Mouse (Mus musculus): ENCODE results near the gene Bcas3. TPM values are rescaled to one million over a fixed set of nuclear protein-coding genes. Genes with fewer than 3 reads are reported as not detected.

The Bcas3 gene
- polyA plus RNA-seq, 1 experiment from 2014 or later: 26.0 TPM

DNA sequence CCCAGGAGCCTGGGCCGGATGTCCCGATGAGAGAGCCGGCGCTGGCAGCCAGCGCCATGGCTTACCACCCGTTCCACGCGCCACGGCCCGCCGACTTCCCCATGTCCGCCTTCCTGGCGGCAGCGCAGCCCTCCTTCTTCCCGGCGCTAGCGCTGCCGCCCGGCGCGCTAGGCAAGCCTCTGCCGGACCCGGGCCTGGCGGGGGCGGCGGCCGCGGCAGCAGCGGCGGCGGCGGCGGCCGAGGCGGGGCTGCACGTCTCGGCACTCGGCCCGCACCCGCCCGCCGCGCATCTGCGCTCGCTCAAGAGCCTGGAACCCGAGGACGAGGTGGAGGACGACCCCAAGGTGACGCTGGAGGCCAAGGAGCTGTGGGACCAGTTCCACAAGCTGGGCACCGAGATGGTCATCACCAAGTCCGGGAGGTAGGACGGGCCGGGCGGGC lies 480.1 kb downstream of the Bcas3 start:
- Histone ChIP-seq H3K9me3 (ENCODE audit: low read length) (no peaks in the 10 kb centered on the region), H3K36me3 (ENCODE audit: insufficient read depth, low read length) (peaks cover 20% of the 10 kb centered on the region), H3K4me2 (replicated peaks; ENCODE audit: low read depth, low read length) (peak overlapping the region; percentile 80), H3K4me1 (ENCODE audit: insufficient read depth, low read depth, low read length) (peaks cover 12% of the 10 kb centered on the region), H3K9ac (replicated peaks; ENCODE audit: low read depth) (peak overlapping the region; percentile 84), H3K27ac (ENCODE audit: low read length) (peak overlapping the region; percentile 97), H3K4me3 (ENCODE audit: low read depth, low read length) (peak overlapping the region; percentile 63), H3K27me3 (replicated peaks; ENCODE audit: insufficient read depth, low read length) (peaks cover 29% of the 10 kb centered on the region)
- DNase-seq (ENCODE audit: low spot score): peak; percentile 59
- under 1% methylated on average over 15 of the region's 54 CpGs for WGBS
- 0 out of 2 replicates have a peak, but pooled peaks have one; percentile 1 for ATAC-seq
- TF ChIP-seq EP300 (IDR thresholded peaks at IDR 0.05) (no peak), CTCF (IDR thresholded peaks at IDR 0.05) (no peak)

DNA sequence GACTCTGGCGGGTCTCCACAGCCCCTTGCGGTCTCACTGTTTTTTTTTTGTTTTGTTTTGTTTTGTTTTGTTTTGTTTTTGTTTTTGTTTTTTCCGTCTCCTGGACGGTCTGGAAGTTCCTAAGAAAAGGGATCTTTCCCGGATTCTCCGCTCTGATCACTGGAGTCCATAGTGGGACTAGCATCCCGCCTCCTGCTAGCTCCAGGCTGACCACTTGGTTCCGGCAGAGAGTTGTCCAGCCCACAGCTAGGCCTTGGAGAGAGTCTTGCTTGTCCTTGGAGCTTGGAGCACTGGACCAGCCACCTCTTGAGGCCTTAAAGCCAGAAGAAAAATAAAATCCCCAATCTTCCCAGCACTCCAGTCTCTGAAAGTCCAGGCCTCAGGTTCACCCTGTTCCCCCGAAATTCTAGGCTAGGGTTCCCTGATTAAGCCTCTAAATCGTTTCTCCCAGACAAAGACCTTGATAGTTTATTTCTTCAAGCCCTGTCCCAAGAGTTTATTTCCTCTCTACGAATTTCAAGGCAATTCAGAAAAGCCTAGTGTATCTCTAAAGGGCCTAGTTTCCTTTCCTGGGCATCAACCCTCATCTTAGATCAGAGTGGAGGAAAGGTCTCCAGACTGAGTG lies 480.9 kb downstream of the Bcas3 start:
- 21% methylated on average over 11 of the region's 11 CpGs for WGBS
- DNase-seq (ENCODE audit: low spot score) (no peak), ATAC-seq (no peak)
- Histone ChIP-seq H3K9me3 (ENCODE audit: low read length) (no peaks in the 10 kb centered on the region), H3K4me2 (replicated peaks; ENCODE audit: low read depth, low read length) (peak overlapping the region; percentile 80), H3K9ac (replicated peaks; ENCODE audit: low read depth) (peak overlapping the region; percentile 84), H3K36me3 (ENCODE audit: insufficient read depth, low read length) (peaks cover 20% of the 10 kb centered on the region), H3K4me1 (ENCODE audit: insufficient read depth, low read depth, low read length) (peaks cover 12% of the 10 kb centered on the region), H3K4me3 (ENCODE audit: low read depth, low read length) (peak overlapping the region; percentile 63), H3K27me3 (replicated peaks; ENCODE audit: insufficient read depth, low read length) (peaks cover 31% of the 10 kb centered on the region), H3K27ac (ENCODE audit: low read length) (peak overlapping the region; percentile 97)
- TF ChIP-seq CTCF (IDR thresholded peaks at IDR 0.05) (no peak), EP300 (IDR thresholded peaks at IDR 0.05) (no peak)

DNA sequence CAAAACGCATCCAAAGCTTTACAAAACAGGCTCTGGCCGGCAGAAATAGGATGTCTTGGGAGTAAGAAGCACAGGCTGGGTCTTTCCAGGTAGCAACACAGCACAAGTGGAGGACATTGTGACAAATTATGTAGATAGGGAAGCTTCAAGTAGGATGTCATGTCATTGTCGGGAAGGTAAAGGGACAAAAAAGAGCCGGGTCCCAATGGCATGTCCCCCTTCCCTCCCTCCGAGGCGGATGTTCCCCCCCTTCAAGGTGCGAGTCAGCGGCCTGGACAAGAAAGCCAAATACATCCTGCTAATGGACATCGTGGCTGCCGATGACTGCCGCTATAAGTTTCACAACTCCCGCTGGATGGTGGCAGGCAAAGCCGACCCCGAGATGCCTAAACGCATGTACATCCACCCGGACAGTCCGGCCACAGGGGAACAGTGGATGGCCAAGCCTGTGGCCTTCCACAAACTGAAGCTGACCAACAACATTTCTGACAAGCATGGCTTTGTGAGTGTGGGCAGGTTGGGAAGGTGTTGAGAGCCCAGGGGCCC lies 481.5 kb downstream of the Bcas3 start:
- H3K9ac ChIP-seq (replicated peaks; ENCODE audit: low read depth): peak overlapping the region; percentile 84
- 30% methylated on average over 17 of the region's 17 CpGs for WGBS
- TF ChIP-seq CTCF (IDR thresholded peaks at IDR 0.05): no peak
- TF ChIP-seq EP300 (IDR thresholded peaks at IDR 0.05): no peak
- H3K27ac ChIP-seq (ENCODE audit: low read length): peak overlapping the region; percentile 97
- peaks cover 34% of the 10 kb centered on the region for H3K27me3 ChIP-seq (replicated peaks; ENCODE audit: insufficient read depth, low read length)
- DNase-seq (ENCODE audit: low spot score) (no peak), ATAC-seq (no peak)
- H3K4me2 ChIP-seq (replicated peaks; ENCODE audit: low read depth, low read length): peak overlapping the region; percentile 80
- peak overlapping the region; percentile 63 for H3K4me3 ChIP-seq (ENCODE audit: low read depth, low read length)
- peaks cover 20% of the 10 kb centered on the region for H3K36me3 ChIP-seq (ENCODE audit: insufficient read depth, low read length)
- H3K9me3 ChIP-seq (ENCODE audit: low read length): no peaks in the 10 kb centered on the region
- peaks cover 12% of the 10 kb centered on the region for H3K4me1 ChIP-seq (ENCODE audit: insufficient read depth, low read depth, low read length)

DNA sequence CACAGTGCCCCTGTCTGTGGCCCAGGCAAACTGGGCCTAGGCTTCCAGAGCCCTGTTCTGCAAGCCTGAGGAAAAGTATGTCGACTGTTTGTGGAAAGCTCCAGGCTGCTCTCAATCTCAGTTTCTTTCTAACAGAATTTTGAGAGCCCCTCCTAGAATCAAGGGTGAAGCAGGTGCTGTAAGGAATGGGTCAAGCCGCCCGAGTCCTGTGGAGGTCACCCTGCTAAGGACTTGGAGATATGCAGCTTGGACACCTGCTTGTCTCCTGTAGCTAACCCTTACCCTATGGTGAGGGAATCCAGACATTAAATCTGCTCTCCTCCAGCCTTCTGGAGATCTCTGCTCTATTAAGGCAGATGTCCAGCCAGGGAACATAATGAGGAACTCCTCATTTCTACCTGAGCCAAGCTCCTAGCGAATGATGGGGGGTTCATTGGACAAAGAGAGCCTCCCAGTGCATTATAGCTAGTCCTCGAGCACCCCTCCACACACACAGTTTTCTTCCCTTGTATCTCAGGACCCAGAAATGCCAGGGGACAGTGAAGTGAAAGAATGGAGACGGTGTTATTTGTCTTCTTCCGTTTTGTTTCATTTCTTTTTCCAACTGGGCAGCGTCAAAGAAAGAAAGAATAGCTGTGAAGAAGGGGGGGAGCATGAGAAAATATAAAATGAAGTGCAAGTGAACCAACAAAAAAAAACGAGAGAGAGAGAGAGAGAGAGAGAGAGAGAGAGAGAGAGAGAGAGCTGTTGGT lies 482.2 kb downstream of the Bcas3 start:
- 27% methylated on average over 9 of the region's 9 CpGs for WGBS
- Histone ChIP-seq H3K9me3 (ENCODE audit: low read length) (no peaks in the 10 kb centered on the region), H3K27me3 (replicated peaks; ENCODE audit: insufficient read depth, low read length) (peaks cover 38% of the 10 kb centered on the region), H3K9ac (replicated peaks; ENCODE audit: low read depth) (peak overlapping the region; percentile 84), H3K27ac (ENCODE audit: low read length) (peak overlapping the region; percentile 97), H3K4me2 (replicated peaks; ENCODE audit: low read depth, low read length) (peak overlapping the region; percentile 80), H3K4me3 (ENCODE audit: low read depth, low read length) (peak overlapping the region; percentile 63), H3K36me3 (ENCODE audit: insufficient read depth, low read length) (peaks cover 25% of the 10 kb centered on the region), H3K4me1 (ENCODE audit: insufficient read depth, low read depth, low read length) (peaks cover 7% of the 10 kb centered on the region)
- no peak for ATAC-seq
- DNase-seq (ENCODE audit: low spot score): no peak
- TF ChIP-seq CTCF (IDR thresholded peaks at IDR 0.05): no peak
- TF ChIP-seq EP300 (IDR thresholded peaks at IDR 0.05): no peak

DNA sequence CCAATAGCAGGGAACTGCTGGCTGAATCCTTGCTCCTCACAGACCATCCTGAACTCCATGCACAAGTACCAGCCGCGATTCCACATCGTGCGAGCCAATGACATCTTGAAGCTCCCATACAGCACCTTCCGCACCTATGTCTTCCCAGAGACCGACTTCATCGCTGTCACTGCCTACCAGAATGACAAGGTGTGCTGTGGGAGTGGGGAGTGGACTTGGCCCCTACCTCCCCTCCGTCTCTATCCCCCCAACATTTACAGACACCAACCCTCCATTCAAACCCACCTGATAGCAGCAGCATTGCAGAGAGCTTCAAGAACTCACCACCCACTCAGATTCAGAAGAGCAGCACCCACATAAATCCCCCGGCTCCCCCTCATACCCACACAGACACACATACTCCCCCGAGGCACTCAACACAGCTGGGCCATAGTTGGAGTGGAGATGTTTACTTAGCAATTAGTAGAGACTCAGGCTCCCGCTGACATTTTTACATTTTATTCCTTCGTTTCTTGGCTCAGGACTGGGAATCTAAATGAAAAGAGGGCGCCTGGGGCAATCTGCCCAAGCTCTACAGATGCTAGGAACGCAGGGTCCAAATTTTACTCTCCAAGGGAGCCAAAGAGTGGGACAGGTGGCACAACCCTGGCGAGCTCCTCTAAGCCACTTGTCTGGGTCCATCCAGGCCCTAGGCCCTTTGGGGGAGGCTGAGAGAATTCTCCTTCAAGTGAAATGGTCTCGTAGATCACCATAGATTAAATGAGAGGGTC lies 483.0 kb downstream of the Bcas3 start:
- Histone ChIP-seq H3K9ac (replicated peaks; ENCODE audit: low read depth) (peak overlapping the region; percentile 84), H3K27ac (ENCODE audit: low read length) (peak overlapping the region; percentile 97), H3K9me3 (ENCODE audit: low read length) (no peaks in the 10 kb centered on the region), H3K4me2 (replicated peaks; ENCODE audit: low read depth, low read length) (peak overlapping the region; percentile 80), H3K4me3 (ENCODE audit: low read depth, low read length) (peak overlapping the region; percentile 63), H3K4me1 (ENCODE audit: insufficient read depth, low read depth, low read length) (no peaks in the 10 kb centered on the region), H3K27me3 (replicated peaks; ENCODE audit: insufficient read depth, low read length) (peaks cover 41% of the 10 kb centered on the region), H3K36me3 (ENCODE audit: insufficient read depth, low read length) (peaks cover 32% of the 10 kb centered on the region)
- WGBS: 18% methylated on average over 16 of the region's 16 CpGs
- no peak for DNase-seq (ENCODE audit: low spot score)
- ATAC-seq: no peak
- TF ChIP-seq EP300 (IDR thresholded peaks at IDR 0.05) (no peak), CTCF (IDR thresholded peaks at IDR 0.05) (no peak)
